Mouse (Mus musculus): ENCODE results near the gene Otop3.
"Not testable (repeated sequence)": the region's sequence is repeated elsewhere in the genome, so short reads cannot be mapped to it uniquely, and the experiment has no call there.

Gene Otop3

DNA sequence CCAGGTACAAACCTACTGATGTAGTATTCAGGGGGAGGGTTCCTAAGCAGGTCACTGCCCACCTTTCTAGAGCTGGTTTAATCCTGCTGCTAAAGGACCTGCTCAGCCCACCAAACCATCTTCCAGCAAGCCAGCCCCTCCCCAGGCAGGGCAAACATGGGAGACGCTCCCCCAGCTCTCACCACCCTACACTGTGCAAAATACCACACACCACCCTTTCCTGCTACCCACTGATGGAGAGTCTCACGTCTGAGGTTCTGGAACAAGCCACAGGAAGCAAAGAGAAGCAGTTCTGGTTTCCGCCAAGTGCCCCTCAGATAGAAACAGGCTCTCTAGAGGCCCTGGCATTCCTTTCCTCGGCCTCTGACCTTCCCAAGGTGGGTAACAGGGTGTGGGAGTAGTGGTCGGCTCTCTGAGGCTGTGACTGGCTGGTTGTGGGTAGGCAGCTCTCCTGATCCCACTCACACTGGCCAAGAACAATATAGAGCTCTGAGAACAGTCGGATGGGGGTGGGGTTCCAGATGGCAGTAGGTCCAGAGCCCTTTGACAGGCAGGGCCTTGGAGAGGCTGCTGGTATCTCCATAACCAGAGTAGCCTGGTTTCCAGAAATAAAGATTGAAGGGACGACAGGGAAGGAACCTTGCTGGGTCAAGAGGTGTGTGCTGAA lies 31.6 kb downstream of the Otop3 start:
- in situ Hi-C loops (cut with MboI; ENCODE audit: low sequenced_read_pairs) = no loop called here

- in situ Hi-C loops (cut with MboI; ENCODE audit: low sequenced_read_pairs) = no loop called here
Observed at GRCm38 (mm10) chr11:115366706-115367394, 32.3 kb downstream of the Otop3 start.

- in situ Hi-C loops (cut with MboI; ENCODE audit: low sequenced_read_pairs) = no loop called here
Observed at GRCm38 (mm10) chr11:115367395-115367944, 32.9 kb downstream of the Otop3 start, which contains the start of gene Hid1. Hid1 (minus strand) TSS chr11:115367756.

DNA sequence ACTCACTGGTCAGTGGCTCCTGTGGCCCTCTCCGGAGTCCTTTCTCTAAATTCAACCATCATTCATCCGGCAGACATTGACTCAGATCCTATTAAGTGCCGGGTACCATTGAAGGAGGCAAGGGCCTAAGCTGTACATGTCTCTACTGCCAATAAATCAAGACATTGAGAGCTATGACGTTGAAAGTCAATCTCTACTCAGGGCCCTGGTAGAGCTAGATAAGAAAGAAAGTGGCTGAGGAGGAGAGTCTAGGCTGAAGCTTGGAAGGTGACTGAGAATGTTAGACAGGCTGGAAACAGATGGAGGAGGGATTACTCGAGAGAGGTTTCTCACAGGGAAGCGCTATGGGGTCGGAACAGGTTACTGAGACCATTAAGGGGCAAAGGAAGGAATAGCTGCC lies 35.8 kb downstream of the Otop3 start:
- in situ Hi-C loops (cut with MboI; ENCODE audit: low sequenced_read_pairs) = no loop called here

- in situ Hi-C loops (cut with MboI; ENCODE audit: low sequenced_read_pairs) = no loop called here
Observed at GRCm38 (mm10) chr11:115371354-115371753, 36.8 kb downstream of the Otop3 start.

GRCm38 (mm10) chr11:115372015-115372414 lies 37.5 kb downstream of the Otop3 start:
- in situ Hi-C loops (cut with MboI; ENCODE audit: low sequenced_read_pairs) = no loop called here

DNA sequence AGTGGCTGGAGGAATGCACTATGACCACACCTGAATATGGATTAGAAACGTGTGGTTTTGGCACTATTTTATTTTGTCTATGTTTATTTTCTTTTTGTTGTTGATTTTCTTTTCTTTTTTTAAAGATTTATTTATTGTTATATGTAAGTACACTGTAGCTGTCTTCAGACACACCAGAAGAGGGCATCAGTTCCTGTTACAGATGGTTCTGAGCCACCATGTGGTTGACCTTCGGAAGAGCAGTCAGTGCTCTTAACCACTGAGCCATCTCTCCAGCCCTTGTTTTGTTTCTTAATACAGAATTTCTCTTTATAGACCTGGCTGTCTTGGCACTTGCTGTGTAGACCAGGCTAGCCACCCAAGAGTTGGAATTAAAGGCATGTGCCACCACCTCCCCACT lies 38.2 kb downstream of the Otop3 start:
- in situ Hi-C loops (cut with MboI; ENCODE audit: low sequenced_read_pairs) = no loop called here

GRCm38 (mm10) chr11:115373805-115374694 lies 39.5 kb downstream of the Otop3 start:
- in situ Hi-C loops (cut with MboI; ENCODE audit: low sequenced_read_pairs) = no loop called here

GRCm38 (mm10) chr11:115374695-115375425 lies 40.3 kb downstream of the Otop3 start:
- in situ Hi-C loops (cut with MboI; ENCODE audit: low sequenced_read_pairs) = no loop called here

- in situ Hi-C loops (cut with MboI; ENCODE audit: low sequenced_read_pairs) = no loop called here
Observed at GRCm38 (mm10) chr11:115376722-115377121, 42.2 kb downstream of the Otop3 start.

DNA sequence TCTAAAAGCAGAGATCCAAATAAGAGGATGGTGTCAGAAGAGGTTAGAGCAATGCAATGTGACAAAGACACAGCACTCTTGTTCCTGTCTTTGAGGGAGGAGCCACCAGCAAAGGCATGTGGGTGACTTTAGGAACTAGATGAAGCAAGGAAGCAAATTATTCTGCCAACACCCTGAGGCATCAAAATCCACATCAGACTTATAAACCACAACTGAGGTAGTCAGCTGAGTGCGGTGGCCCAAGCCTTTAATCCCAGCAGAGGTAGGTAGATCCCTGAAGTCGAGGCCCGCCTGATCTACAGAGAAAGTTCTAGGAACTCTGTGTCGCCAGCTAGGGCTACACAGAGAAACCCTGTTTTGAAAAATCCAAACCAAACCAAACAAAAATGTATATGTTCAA lies 42.7 kb downstream of the Otop3 start:
- in situ Hi-C loops (cut with MboI; ENCODE audit: low sequenced_read_pairs) = no loop called here

DNA sequence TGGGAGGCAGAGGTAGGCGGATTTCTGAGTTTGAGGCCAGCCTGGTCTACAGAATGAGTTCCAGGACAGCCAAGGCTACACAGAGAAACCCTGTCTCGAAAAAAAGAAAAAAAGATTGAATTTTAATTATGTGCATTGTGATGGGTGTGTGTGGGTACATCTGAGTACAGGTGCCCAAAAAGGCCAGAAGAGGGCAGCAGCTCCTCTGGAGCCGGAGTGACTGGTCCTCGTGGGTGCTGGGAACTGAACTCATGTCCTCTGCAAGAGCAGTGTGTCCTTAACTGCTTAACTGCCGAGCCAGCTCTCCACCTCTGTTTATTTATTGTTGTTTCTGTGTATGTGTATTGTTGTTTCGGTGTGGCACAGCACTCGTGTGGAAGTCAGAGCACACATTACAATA lies 43.3 kb downstream of the Otop3 start:
- in situ Hi-C loops (cut with MboI; ENCODE audit: low sequenced_read_pairs) = no loop called here

DNA sequence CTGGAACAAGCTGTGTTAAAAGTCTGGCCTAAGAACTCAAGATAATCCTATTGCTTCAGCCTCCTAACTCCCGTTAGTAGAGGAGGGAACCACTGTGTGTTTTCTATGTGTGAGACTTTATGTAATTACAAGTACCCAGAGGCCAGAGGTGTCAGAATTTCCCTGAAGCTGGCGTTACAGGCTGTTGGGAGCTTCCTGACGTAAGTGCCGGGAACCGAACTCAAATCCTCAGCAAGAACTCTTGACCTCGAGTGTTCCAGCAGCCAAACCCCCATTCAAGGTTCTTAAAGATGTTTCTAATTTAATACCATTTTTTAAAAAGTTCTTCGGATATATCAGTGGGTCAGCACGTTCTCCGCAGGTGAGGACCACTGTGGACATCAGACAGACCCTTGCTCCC lies 46.7 kb downstream of the Otop3 start:
- in situ Hi-C loops (cut with MboI; ENCODE audit: low sequenced_read_pairs) = no loop called here

DNA sequence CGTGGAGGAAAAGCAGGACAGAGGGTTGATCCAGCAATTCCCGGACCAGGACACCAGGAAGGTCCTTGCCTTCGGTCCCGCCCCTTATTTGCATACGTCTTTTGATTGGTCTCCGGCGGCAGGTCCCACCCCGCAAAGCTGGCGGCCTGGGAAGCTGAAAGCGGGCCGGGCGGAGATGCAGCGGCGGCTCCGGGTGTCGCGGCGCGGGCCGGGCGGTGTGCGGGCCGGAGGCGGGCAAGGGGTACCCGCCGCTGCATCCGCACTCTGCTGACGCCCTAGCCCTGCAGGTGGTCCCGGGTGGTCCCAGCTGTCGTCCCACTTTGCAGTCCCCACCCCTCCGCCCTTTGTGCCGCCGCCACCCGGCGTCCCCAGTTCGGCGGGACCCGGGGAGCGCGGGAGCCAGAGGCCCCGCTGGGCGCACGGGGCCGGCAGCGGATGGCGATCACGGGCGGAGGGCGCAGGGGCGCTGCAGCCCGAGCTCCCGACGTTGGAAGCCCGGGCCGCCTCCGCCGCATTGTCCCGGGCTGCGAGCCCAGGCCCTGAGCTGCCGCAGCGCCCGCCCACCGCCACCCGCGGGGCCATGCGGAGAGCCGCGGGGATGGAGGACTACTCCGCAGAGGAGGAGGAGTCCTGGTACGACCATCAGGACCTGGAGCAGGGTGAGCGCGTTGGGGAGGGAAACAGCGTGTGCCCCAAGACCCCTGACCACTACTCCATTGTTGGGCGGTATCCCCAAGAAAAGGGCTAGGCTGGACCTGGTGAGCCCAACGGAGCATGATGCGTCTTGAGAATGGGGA lies 47.4 kb downstream of the Otop3 start, which contains the start of gene Cdr2l:
Gene Cdr2l (plus strand): TSS at position 174 of the 797 bp plus-strand sequence.
- in situ Hi-C loops (cut with MboI; ENCODE audit: low sequenced_read_pairs) = no loop called here

DNA sequence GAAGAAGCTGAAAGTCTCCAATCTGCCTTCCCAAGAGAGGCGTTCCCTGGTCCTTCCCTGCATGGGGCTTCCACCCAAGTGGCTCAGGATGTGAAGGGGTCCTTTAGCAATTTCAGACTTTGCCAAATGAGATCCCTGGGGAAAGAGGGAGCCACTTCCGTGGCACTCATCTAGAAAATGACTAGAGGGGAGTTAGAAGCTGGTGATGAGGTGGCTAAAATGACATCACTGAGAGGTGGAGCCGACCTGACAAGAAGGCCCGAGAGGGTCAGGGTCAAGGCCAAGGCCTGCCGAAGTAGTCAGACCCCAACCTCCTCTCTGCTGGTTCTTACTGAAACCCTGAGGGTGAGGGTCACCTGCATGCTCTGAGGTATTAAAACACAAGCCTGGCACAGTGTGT lies 48.4 kb downstream of the Otop3 start:
- in situ Hi-C loops (cut with MboI; ENCODE audit: low sequenced_read_pairs) = no loop called here

DNA sequence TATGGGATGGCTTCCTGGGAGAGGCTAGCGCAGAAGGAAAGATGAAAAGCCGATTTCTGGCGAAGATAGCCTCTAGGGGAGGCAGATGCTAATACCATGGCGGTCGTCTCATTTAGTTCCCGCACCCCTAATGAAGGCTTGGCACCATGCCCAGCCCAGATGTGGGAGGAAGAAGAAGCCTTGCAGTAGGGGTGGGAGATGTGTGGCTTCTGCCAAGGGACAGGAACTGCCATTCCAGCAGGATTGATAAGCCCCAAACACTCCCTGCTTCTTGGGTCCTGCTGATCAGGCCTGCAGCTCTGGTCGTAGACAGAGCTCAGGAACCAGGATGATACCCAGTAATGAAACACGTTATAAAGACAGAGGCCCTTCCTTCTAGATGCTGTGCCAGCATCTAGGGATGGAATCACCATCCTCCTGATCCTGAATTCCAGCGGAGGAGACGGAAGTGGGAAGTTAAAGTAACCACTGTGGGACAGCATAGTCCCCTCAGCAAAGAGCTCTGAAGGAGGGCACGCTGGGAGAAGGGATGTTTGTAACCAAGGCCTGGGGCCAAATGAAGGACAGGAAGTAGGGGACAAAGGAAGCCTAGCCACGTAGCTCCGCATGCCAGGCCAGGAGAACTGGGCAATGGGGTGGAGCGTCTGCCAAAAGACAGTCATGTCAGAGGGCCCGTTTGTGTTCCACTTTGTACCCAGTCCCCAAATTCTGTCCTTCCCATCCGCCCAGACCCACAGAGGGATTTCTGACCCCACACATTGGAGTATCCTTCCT lies 49.4 kb downstream of the Otop3 start:
- in situ Hi-C loops (cut with MboI; ENCODE audit: low sequenced_read_pairs) = no loop called here

GRCm38 (mm10) chr11:115384587-115384986 lies 50.1 kb downstream of the Otop3 start:
- in situ Hi-C loops (cut with MboI; ENCODE audit: low sequenced_read_pairs) = no loop called here

- in situ Hi-C loops (cut with MboI; ENCODE audit: low sequenced_read_pairs) = not testable (repeated sequence)
Observed at GRCm38 (mm10) chr11:115386859-115387258, 52.3 kb downstream of the Otop3 start.

- in situ Hi-C loops (cut with MboI; ENCODE audit: low sequenced_read_pairs) = no loop called here
Observed at GRCm38 (mm10) chr11:115391358-115391757, 56.8 kb downstream of the Otop3 start.
